Mouse (Mus musculus) spleen, embryonic (tissue): Measurements from ENCODE around the gene Ctnna3.
"Not testable (repeated sequence)": the region's sequence is repeated elsewhere in the genome, so short reads cannot be mapped to it uniquely, and the experiment has no call there.

Experiments used
- CTCF ChIA-PET: fragments of 350-600 bp; sonication (Branson Sonifier 250); formaldehyde crosslinking; loops from one replicate; lab custom pipeline; 2022; lab: Charles Lee

The Ctnna3 gene

DNA sequence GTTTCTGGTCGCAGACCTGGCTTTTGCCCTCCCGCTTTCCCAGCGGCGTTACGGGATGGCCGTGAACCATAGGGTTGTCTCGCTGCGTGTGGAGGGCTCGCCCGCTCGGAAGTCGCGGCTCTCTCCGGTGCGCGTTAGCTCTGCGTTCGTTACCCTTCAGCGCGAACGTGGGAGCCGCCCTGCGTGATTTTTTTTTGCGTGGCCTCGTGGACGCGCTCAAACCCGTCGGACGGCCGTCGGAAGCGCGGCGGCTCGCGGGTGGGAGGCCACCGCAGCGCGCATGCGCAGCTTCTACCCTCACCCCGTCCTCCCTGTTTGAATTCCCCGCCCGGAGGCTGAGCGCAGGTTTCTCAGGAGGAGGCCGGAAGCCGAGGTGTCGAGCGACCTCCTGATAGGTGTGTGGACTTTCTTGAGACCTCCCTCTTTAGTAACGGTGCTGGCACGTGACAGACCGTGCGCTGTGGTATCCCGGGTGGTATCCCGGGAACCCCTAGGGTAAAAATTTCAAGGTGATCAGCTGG is at the start of gene Ctnna3:
Gene Ctnna3 (plus strand): TSS at position 314 of the 521 bp plus-strand sequence.
- CTCF ChIA-PET, result no interaction called here

DNA sequence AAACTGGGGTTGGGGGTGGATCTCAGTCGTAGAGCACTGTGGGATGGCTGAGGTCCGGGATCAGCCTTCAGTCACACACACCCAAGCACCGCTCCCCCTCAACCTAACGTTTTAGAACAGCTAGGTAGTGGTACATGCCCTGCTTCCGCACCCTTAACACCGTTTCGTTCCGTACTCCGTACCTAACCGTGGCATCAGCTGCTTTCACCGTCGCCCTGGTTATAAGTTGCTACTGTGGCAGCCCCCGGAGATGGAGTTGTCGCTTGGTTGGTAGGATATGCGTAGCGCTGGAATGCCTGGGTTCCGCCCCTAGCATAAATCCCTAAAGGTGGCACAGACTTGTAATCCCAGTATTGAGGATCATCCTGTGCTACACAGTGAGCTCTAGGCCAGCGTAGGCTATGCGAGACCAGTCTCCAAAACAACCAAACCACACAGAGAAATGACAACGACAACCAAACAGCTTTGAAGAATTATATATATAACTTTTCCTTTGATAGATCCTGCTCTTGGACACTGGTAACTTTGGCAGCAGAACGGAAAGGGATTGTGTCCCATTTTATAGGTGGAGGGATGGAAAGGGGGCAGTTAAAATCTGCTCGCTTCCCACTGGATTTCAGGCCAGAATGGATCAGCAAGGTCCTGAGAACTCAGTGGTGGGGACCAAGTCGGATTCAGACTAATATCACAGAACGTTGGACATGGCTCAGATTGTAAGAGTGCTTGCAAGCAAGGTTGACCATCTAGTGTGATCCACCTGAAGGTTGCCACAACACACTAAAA is 48.2 kb upstream of the Ctnna3 start, which contains the start of gene Sirt1:
Gene Sirt1 (minus strand): TSS at position 207 of the 783 bp plus-strand sequence.
- CTCF ChIA-PET, result interaction anchor here (1.0 kb wide), 1 partner anchor 13 kb away, joined by 3 read pairs; no protein-coding TSS in a partner anchor

DNA sequence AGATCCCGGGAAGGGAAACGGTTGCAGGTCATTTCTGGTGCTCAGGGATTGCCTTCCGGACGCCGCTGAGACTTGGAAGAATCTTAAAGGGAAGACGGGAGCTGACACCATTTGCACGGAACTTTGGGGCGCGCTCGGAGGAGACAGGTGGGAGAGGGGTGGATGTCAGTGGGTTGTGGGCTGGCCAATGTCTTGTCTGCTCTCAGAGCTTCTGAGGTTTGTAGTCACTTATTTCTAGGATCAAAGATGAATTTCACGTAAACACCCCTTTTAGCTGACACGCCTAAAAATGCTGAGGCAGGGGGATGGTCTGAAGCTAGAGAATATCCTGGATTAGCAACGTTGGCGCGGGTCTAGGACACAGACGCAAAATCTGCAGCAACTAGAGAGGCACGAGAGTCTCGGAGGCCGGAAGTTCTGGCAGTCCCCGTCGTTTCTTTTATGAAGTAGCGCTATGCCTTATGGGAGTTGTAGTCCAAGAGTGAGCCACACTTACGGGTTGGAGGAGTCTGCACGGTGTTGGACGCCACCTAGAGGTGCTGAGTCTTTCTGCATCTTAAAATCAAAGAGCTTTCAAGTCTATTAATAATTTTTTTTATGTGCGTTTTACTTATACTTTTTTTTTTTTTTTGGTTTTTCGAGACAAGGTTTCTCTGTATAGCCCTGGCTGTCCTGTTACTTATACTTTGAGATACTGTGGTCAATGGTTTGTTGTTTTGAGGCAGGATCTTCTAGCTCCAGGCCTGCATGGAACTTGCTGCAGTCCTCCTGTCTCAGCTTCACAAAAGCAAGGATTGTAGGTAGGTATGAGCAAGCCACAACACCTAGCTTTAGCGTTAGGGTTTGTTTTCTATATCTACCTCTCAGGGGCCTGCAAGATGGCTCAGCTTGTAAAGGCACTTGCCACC is 47.3 kb upstream of the Ctnna3 start, which contains the start of gene Dnajc12:
Gene Dnajc12 (plus strand): TSS at position 72 of the 908 bp plus-strand sequence.
- CTCF ChIA-PET, result no interaction called here

DNA sequence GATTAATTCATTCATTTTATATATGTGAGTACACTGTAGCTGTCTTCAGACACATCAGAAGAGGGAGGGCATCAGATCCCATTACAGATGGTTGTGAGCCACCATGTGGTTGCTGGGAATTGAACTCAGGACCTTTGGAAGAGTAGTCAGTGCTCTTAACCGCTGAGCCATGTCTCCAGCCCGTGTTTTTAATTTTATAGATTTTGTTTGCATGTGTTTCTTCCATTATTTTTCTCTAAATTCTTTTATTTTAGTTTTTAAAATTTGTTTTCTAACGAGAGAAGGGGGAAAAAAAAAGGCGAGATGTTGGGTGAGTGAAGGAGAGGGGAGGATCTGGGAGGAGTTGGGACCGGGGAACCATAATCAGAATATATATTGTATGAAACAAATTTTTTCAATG is 44.0 kb upstream of the Ctnna3 start:
- CTCF ChIA-PET, result not testable (repeated sequence)

DNA sequence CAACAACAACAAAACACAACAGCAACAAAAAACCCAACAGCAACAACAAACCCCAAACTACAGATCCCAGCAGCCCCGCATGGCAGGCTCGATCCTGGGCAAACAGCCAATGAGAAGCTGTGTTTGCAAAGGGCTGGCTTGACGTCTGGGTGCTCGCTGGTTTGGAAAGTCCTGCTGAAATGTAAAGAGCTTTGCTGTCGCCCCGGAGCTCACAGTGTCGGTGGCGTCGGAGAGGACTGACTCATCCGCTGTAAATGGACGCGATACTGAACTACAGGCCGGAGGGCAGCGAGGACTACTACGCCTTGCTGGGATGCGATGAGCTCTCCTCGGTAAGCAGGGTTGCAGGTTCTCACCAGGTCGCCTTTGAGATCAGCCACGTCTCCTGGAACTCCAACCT is 43.5 kb upstream of the Ctnna3 start:
- CTCF ChIA-PET, result no interaction called here

DNA sequence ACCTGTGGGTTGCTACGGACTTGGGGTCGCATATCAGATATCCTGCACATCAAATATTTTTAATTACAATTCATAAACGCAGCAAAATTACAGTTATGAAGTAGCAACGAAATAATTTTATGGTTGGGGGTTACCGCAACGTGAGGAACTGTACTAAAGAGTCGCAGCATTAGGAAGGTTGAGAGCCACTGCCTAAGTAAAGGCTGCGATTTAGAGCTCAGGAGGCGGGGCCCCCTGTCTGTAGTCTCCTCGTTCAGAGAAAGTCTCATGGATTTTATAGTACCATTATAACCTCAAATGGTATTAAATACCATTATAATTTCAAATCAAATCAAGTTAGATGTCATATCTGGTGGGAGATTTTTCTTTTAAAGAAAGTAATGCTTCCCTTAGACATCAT is 42.9 kb upstream of the Ctnna3 start:
- CTCF ChIA-PET, result no interaction called here

DNA sequence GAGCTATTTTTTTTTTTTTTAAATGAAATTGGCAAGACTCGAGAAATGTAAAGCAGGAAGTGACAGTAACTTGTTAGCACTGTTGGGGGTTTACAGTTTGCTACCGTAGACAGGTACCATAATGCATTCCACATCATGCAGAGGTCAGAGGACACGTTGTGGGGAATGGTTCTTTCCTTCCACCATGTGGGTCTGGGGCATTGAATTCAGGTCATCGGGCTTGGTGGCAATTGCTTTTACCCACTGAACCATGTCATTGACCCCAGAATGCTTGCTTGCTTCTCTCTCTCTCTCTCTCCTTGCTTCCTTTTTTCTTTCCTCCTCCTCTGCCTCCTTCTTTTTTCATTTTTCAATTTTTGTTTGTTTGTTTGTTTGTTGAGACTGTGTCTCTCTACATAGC is 41.0 kb upstream of the Ctnna3 start:
- CTCF ChIA-PET, result no interaction called here

DNA sequence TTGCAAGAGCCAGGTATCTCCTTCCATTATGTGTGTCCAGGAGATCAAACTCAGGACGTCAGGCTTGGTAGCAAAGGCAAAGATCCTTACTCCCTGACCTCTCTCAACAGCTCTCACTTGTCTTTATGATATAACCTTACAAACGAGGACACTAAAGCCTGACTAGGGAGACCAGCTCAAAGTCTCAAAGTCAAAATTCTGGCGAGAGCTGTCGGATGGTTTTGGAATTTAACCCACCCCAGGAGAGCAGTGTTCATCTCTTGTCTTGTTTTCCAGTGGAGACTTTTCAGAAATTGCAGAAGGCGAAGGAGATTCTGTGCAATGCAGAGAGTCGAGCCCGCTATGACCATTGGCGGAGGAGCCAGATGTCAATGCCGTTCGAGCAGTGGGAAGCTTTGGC is 32.9 kb upstream of the Ctnna3 start:
- CTCF ChIA-PET, result no interaction called here

DNA sequence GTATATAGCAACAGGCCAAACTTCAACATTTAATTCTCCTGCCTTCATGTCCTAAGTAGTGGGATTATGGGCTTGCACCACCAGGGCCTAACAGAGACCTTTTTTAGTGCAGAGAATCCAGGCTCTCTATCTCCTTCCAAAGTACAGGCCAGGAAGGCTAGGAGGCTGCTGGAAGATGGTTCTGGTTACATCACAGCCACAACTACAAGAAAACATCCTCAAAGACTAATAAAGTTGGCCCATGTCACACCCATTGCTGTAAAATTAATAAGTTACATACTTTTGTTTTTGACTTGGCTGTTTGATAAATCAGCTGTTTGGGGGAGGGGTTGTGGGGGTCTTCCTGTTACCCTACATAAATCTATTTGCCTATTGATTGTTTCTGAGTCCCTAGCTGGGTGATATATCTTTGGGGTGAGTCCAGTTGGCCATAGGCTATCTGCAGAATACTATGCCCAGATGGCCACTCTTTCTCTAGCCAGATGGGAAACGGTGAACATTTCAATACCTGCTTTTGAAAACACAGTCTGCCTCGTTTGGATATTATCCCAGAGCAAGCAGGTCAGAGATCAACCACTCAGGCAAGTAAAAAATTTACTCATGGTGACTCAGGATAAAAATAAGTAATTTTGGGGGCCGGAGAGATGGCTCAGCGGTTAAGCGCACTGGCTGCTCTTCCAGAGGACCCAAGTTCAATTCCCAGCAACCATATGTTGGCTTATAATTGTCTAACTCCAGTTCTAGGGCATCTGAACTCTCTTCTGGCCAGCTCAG is 27.0 kb upstream of the Ctnna3 start:
- CTCF ChIA-PET, result interaction anchor here (0.7 kb wide), 1 partner anchor 1956 kb away, joined by 3 read pairs; no protein-coding TSS in a partner anchor

DNA sequence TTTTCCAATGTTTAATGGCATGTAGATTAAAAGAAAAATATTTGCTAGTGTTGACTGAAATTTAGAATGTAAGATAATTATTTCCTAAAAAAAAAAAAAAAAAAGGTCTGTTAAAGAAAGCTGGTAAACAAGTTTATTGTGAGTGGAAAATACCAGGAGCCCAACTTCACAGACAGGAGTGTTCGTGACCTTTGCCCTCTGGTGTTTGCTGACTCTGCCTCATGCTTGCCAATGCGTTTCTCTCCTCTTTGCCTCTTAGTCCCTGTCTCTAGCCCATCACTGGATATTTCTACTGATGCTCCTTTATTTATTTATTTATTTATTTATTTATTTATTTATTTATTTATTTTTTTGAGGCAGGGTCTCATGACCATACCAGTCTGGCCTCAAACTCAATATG is 26.3 kb upstream of the Ctnna3 start:
- CTCF ChIA-PET, result no interaction called here

DNA sequence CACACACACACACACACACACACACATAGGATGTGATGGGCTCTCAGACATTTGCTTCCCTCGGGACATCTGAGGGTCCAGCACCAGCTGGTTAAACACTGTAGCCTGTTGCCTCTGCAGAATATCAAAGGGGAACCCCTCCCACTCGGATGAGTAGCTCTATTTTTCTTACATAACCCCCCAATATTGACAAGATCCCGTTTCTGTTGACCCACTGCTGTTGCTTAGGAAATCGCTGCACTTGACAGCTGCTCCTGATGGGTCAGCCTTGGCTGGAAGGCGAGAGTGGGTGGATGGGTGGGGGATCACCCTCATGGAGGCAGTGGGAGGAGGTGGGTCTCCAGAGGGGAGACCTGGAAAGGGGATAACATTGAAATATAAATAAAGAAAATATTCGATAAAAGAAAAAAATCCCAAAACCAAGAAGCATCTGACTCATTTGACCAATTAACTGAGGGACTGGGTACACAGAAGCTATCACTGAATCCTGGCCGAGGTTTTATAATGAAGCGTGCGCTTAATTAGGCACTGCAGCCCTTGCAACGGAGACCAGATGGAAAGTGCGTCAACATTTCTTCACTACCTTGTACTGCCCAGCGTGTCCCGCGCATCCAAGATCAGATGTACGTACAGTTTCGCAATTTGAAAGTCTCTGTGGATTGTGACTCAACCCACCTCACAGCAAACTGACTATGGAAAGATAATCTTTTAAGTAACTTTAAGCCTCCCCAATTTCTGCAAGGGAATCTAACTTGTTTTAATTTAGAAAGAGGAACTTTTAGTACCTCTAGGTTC is 19.5 kb upstream of the Ctnna3 start:
- CTCF ChIA-PET, result interaction anchor here (0.5 kb wide), 1 partner anchor 19 kb away, joined by 6 read pairs; no protein-coding TSS in a partner anchor

DNA sequence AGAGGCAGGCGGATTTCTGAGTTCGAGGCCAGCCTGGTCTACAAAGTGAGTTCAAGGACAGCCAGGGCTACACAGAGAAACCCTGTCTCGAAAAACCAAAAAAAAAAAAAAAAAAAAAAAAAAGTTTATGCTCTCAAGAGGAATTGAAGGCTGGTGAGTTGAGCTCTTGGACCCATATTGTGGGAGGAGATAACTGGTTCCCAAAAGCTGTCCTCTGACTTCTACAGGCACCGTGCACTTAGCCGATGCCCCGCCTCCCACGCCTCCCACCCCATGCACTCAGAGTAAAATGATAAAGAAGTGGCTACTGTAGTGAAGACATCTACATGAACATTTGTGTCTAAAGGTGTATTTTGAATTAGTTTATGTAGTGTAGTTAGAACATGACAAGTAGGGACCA is 18.2 kb upstream of the Ctnna3 start:
- CTCF ChIA-PET, result not testable (repeated sequence)

DNA sequence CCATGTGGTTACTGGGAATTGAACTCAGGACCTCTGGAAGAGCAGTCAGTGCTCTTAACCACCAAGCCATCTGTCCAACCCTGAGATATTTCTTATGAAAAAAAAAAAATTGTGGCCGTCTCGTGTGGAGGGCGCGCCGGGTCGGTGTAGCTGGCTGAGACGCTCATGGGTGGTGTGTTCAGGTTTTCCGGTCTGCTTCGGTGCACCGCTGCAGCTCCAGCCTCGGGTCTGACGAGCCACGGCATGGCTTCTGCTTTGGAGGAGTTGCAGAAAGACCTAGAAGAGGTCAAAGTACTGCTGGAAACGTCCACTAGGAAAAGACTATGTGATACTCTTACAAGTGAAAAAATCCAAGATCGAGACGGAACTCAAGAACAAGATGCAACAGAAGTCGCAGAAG is 17.1 kb upstream of the Ctnna3 start:
- CTCF ChIA-PET, result interaction anchor here (0.7 kb wide), 2 partner anchors 11 to 293 kb away, joined by 5 to 11 read pairs; no protein-coding TSS in a partner anchor

DNA sequence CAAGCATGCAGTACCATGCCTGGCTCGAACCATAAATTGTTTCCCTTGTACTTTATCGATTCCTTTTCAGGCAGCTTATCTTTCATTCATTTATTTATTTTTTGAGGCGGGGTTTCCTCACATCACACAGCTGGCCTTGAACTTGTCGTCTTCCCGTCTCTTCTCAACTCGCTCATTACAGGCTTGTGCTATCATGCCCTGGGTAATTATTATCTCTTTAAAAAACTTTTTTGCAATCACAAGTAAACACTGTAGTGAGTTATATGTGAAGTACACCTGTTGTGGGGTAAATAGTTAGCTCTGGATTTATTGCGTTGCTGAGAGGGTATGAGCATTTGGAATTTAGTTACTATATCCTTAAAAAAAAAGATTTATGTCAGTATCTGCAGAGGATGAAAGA is 14.6 kb upstream of the Ctnna3 start:
- CTCF ChIA-PET, result no interaction called here

DNA sequence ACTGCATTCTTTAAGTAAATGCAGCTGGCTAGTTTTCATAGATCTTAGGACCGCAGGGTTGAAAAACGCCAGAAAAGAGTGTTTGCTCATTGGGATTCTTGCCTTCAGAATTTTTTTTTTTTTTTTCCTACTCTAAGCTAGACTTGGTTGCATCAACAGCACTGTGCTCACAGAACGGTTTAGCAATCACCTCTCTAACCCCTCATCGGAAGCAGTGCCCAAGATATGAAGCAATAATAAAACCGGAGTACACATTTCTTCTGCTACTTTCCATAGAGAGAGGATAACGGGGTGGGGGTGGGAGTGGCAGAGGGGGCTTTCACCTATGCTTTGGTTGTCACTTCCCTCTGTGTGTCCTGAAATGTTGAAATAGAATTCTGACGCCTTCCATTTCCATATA is 14.0 kb upstream of the Ctnna3 start:
- CTCF ChIA-PET, result no interaction called here

DNA sequence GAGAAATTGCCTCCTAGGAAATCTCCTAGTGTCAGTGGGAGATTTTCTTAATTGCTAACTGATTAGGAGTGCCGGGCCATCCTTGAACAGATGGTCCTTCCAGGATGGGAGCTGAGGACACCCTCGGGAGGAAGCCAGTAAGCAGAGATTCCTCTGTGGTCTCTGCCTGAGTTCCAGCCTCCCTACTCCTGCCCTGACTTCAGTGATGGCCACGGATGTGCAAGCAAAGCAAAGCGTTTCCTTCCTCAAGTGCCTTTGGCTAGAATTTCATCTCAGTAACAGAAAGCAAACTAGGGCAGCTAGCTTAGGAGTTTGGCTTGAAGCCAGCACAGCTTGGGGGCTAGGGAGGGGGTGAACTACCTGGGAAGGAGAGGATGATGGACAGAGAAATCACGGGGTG is 12.8 kb upstream of the Ctnna3 start:
- CTCF ChIA-PET, result no interaction called here

DNA sequence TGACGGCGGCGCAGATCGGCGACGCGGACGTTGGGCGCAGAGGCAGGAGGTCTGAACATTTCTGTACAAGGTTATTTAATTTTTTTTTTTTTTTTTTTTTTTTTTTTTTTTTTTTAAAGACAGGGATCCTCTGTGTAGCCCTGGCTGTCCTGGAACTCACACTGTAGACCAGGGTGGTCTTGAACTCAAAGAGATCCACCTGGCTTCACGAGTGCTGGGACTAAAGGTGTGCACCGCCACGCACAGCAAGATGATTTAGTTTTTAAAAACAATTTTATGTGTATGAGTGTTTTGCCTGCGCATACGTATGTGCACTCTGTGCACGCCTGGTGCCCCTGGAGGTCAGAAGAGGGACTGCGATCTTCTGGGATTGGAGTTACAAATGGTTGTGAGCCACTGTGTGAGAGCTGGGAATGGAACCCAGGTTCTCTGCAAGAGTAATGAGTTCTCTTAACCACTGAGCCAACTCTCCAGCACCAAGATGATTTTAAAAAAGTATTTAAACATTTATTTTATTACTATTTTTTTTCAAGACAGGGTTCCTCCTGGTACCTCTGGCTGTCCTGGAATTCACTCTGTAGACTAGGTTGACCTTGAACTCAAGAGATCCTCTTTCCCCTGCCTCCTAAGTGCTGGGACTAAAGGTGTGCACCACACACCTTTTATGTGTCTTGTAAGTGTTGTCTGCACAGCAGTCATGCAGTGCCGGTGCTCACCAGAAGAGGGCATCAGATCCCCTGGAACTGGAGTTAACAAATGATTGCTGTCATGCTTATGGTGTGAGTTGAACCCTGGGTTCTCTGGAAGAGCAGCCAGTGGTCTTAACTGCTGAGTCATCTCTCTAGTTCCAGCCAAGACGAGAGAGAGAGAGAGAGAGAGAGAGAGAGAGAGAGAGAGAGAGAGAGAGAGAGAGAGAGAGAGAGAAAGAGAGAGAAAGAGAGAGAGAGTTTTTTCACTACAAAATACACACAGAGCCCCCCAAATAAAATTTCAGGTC is 7.9 kb upstream of the Ctnna3 start, which contains the start of gene Gm7075:
Gene Gm7075 (minus strand): TSS at position 51 of the 997 bp plus-strand sequence.
- CTCF ChIA-PET, result interaction anchor here (0.6 kb wide), 1 partner anchor 658 kb away, joined by 3 read pairs; no protein-coding TSS in a partner anchor

DNA sequence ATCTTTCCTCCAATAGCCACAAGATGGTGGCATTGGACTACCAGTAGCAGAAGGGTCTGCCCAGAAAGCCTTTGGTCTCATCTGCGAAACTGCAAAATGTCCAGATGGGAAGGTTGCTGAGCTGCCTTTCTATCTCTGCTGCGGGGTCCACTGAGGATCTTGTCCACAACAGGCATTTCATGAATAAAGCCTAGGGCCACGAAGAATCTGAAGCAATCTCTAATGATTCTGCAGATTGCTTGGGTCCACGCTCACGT is 7.2 kb upstream of the Ctnna3 start:
- CTCF ChIA-PET, result no interaction called here
